Mouse (Mus musculus): ENCODE data around the gene Sf3b2. TPM values are rescaled to one million over a fixed set of nuclear protein-coding genes. Genes with fewer than 3 reads are reported as not detected.

Sf3b2 gene
- polyA plus RNA-seq, 1 experiment from 2014 or later = 321 TPM

Other genes with a start within 250 kb of the Sf3b2 start
- gene Rin1, start 245.0 kb downstream of the Sf3b2 start, polyA plus RNA-seq (2014; fragmentation: Nextera tagmentation; extraction: Ambion mirVana) = 0.62 and 0.86 TPM in 2 replicates
- gene Cd248, start 227.4 kb downstream of the Sf3b2 start, polyA plus RNA-seq (2014; fragmentation: Nextera tagmentation; extraction: Ambion mirVana) = 6.3 and 26.4 TPM in 2 replicates
- gene Tmem151a, start 209.9 kb downstream of the Sf3b2 start, polyA plus RNA-seq (2014; fragmentation: Nextera tagmentation; extraction: Ambion mirVana) = 19.8 and 23.7 TPM in 2 replicates
- gene Yif1a, start 206.9 kb downstream of the Sf3b2 start, polyA plus RNA-seq (2014; fragmentation: Nextera tagmentation; extraction: Ambion mirVana) = 62.2 and 63.5 TPM in 2 replicates
- gene Cnih2, start 196.9 kb downstream of the Sf3b2 start, polyA plus RNA-seq (2014; fragmentation: Nextera tagmentation; extraction: Ambion mirVana) = 433 and 499 TPM in 2 replicates
- gene Rab1b, start 188.4 kb downstream of the Sf3b2 start, polyA plus RNA-seq (2014; fragmentation: Nextera tagmentation; extraction: Ambion mirVana) = 199 and 222 TPM in 2 replicates
- gene Klc2, start 176.9 kb downstream of the Sf3b2 start, polyA plus RNA-seq (2014; fragmentation: Nextera tagmentation; extraction: Ambion mirVana) = 84.6 and 91.9 TPM in 2 replicates
- 56.9 TPM in 2 replicates for gene Pacs1, start 22.3 kb downstream of the Sf3b2 start, polyA plus RNA-seq (2014; fragmentation: Nextera tagmentation; extraction: Ambion mirVana)
- gene Gal3st3, start 2.9 kb upstream of the Sf3b2 start, polyA plus RNA-seq (2014; fragmentation: Nextera tagmentation; extraction: Ambion mirVana) = 31.0 and 38.3 TPM in 2 replicates
- not detected in 2 replicates for gene Catsper1, start 40.3 kb upstream of the Sf3b2 start, polyA plus RNA-seq (2014; fragmentation: Nextera tagmentation; extraction: Ambion mirVana)
- gene Cst6, start 54.1 kb upstream of the Sf3b2 start, polyA plus RNA-seq (2014; fragmentation: Nextera tagmentation; extraction: Ambion mirVana) = 10.7 and 10.8 TPM in 2 replicates
- gene Eif1ad, start 71.3 kb upstream of the Sf3b2 start, polyA plus RNA-seq (2014; fragmentation: Nextera tagmentation; extraction: Ambion mirVana) = 38.7 and 41.6 TPM in 2 replicates
- gene Banf1, start 71.7 kb upstream of the Sf3b2 start, polyA plus RNA-seq (2014; fragmentation: Nextera tagmentation; extraction: Ambion mirVana) = 274 and 327 TPM in 2 replicates
- gene Sart1, start 93.2 kb upstream of the Sf3b2 start, polyA plus RNA-seq (2014; fragmentation: Nextera tagmentation; extraction: Ambion mirVana) = 55.6 and 69.2 TPM in 2 replicates
- not detected in 2 replicates for gene Tsga10ip, start 107.1 kb upstream of the Sf3b2 start, polyA plus RNA-seq (2014; fragmentation: Nextera tagmentation; extraction: Ambion mirVana)
- gene Drap1, start 129.5 kb upstream of the Sf3b2 start, polyA plus RNA-seq (2014; fragmentation: Nextera tagmentation; extraction: Ambion mirVana) = 208 and 254 TPM in 2 replicates
- 57.0 and 67.2 TPM in 2 replicates for gene AI837181, start 129.7 kb upstream of the Sf3b2 start, polyA plus RNA-seq (2014; fragmentation: Nextera tagmentation; extraction: Ambion mirVana)
- not detected in 2 replicates for gene Fosl1, start 152.1 kb upstream of the Sf3b2 start, polyA plus RNA-seq (2014; fragmentation: Nextera tagmentation; extraction: Ambion mirVana)
- gene Ccdc85b, start 162.4 kb upstream of the Sf3b2 start, polyA plus RNA-seq (2014; fragmentation: Nextera tagmentation; extraction: Ambion mirVana) = 8.0 and 11.0 TPM in 2 replicates
- 169 and 179 TPM in 2 replicates for gene Fibp, start 165.2 kb upstream of the Sf3b2 start, polyA plus RNA-seq (2014; fragmentation: Nextera tagmentation; extraction: Ambion mirVana)
- gene Ctsw, start 173.1 kb upstream of the Sf3b2 start, polyA plus RNA-seq (2014; fragmentation: Nextera tagmentation; extraction: Ambion mirVana) = 4.2 and 4.4 TPM in 2 replicates
- 30.4 and 45.1 TPM in 2 replicates for gene Efemp2, start 178.5 kb upstream of the Sf3b2 start, polyA plus RNA-seq (2014; fragmentation: Nextera tagmentation; extraction: Ambion mirVana)
- gene Mus81, start 192.9 kb upstream of the Sf3b2 start, polyA plus RNA-seq (2014; fragmentation: Nextera tagmentation; extraction: Ambion mirVana) = 43.6 and 45.3 TPM in 2 replicates
- 3,473 and 3,739 TPM in 2 replicates for gene Cfl1, start 195.0 kb upstream of the Sf3b2 start, polyA plus RNA-seq (2014; fragmentation: Nextera tagmentation; extraction: Ambion mirVana)
- 0.71 and 0.75 TPM in 2 replicates for gene 1700020D05Rik, start 208.3 kb upstream of the Sf3b2 start, polyA plus RNA-seq (2014; fragmentation: Nextera tagmentation; extraction: Ambion mirVana)
- gene Snx32, start 215.1 kb upstream of the Sf3b2 start, polyA plus RNA-seq (2014; fragmentation: Nextera tagmentation; extraction: Ambion mirVana) = 95.2 and 107 TPM in 2 replicates